Mouse (Mus musculus) thymus, adult 2 months (tissue): ENCODE measurements at regions not wholly inside any gene's neighbourhood (a gene's known extent, or its start where the extent isn't known, plus 50 kb on each side); places are given as distances from the start of the nearest gene placed in this dataset.

Source experiments
- CTCF ChIP-seq: fragments of 200-500 bp; IDR thresholded peaks from 2 replicates; pipeline ENCODE4 v1.5.1; 2012; ENCODE audit warnings: mild to moderate bottlenecking, control low read depth, low read length, moderate library complexity, borderline replicate concordance; ENCODE audit not compliant: control insufficient read depth, poor library complexity, insufficient read depth; ENCODE audit errors: extremely low read depth
- POLR2A ChIP-seq: fragments of 200-500 bp; IDR thresholded peaks from 2 replicates; pipeline ENCODE4 v1.6.1; 2012; ENCODE audit warnings: mild to moderate bottlenecking, low read length, control low read depth, moderate library complexity; ENCODE audit not compliant: control insufficient read depth, poor library complexity, insufficient read depth; ENCODE audit errors: extremely low read depth

- TF ChIP-seq CTCF (no peak), POLR2A (no peak)
These were observed 120.4 kb upstream of the A230072I06Rik start for GRCm38 (mm10) chr8:12158188-12158587.
